Mouse (Mus musculus): ENCODE measurements around the gene Cep170. TPM values are rescaled to one million over a fixed set of nuclear protein-coding genes. Genes with fewer than 3 reads are reported as not detected.
A peak's percentile ranks its signal among the peaks of the same experiment; 100 is the strongest.

Cep170 gene
- total and polyA plus RNA-seq, 3 experiments = 2.5 to 124 (median 75.9) TPM

DNA sequence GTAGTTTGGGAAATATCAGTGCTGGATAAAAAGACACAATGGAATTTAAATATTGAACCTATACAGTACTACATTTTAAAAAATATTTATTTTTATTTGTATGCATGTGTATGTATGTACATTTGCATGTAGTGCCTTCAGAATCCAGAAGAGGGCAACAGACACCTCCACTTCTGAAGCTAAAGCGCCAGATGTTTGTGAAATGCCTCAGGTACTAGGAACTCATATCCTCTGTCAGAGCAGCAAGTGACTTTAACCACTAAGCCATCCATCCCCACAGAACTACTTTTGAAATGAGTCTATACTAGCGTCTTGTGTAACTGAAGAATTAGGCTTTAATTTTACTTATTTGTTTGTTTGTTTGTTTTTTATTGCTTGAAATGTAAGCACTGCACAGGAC lies 101.4 kb downstream of the Cep170 start:
- no peak for TF ChIP-seq POLR2AphosphoS5 (IDR thresholded peaks at IDR 0.05; ENCODE audit: insufficient replicate concordance, low read depth, low read length)
- TF ChIP-seq CTCF (IDR thresholded peaks at IDR 0.05; ENCODE audit: low read depth, low read length) = peak; percentile 34; the same call in 1 of the 2 replicates
- no peak for TF ChIP-seq GATA1 (IDR thresholded peaks at IDR 0.05; ENCODE audit: borderline replicate concordance, low read length)
- Histone ChIP-seq H3K9me3 (replicated peaks) (no peaks in the 10 kb centered on the region), H3K36me3 (replicated peaks) (no peaks in the 10 kb centered on the region), H3K4me1 (ENCODE audit: insufficient read depth, low read depth, low read length) (no peaks in the 10 kb centered on the region), H3K27me3 (ENCODE audit: insufficient read depth, low read length) (no peaks in the 10 kb centered on the region; the same call in 1 of the 2 replicates), H3K4me3 (ENCODE audit: low read depth, low read length) (no peak overlapping the region)
- peak; percentile 63 for ATAC-seq (ENCODE audit: extremely low read depth, insufficient number of reproducible peaks, low FRiP score, poor library complexity, severe bottlenecking)
- no peak for DNase-seq (ENCODE audit: low spot score)

GRCm38 (mm10) chr1:176700226-176700625 lies 113.6 kb downstream of the Cep170 start:
- no peaks in the 10 kb centered on the region for H3K27me3 ChIP-seq (ENCODE audit: insufficient read depth, low read length)
- no peak for ATAC-seq (ENCODE audit: extremely low read depth, insufficient number of reproducible peaks, low FRiP score, poor library complexity, severe bottlenecking)
- H3K9me3 ChIP-seq (replicated peaks) = no peaks in the 10 kb centered on the region
- H3K4me1 ChIP-seq (ENCODE audit: insufficient read depth, low read depth, low read length) = no peaks in the 10 kb centered on the region
- no peak for TF ChIP-seq GATA2 (IDR thresholded peaks at IDR 0.05; ENCODE audit: borderline replicate concordance, low read depth, low read length)
- no peak for TF ChIP-seq GATA1 (IDR thresholded peaks at IDR 0.05; ENCODE audit: borderline replicate concordance, low read length)
- TF ChIP-seq TAL1 (conservative IDR thresholded peaks at IDR 0.05; ENCODE audit: low read depth, low read length) = no peak
- no peak for TF ChIP-seq POLR2AphosphoS5 (IDR thresholded peaks at IDR 0.05; ENCODE audit: insufficient replicate concordance, low read depth, low read length)
- TF ChIP-seq CTCF (IDR thresholded peaks at IDR 0.05; ENCODE audit: low read depth, low read length) = no peak
- no peak overlapping the region for H3K4me3 ChIP-seq (ENCODE audit: low read depth, low read length)
- no peaks in the 10 kb centered on the region for H3K36me3 ChIP-seq (replicated peaks)
- DNase-seq (ENCODE audit: low spot score) = no peak

DNA sequence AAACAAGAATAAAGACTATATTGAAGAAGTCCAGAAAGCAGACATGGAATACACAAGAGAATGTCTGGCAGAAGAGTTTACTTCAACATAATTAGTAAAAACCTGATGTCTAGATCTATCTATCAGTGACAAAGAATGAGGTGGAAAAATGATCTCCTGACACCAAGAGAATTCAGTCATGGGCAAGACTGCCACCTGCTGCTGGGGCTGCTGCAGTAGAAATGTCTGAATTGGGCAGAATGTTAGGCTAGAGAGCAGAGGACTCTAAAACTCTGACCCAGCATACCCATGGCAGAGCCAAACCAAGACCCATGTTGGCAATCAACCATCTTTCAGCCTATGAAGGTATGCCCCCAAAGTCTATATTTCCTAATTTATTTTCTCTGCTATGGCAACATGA lies 114.1 kb downstream of the Cep170 start:
- H3K9me3 ChIP-seq (replicated peaks) = no peaks in the 10 kb centered on the region
- TF ChIP-seq POLR2AphosphoS5 (IDR thresholded peaks at IDR 0.05; ENCODE audit: insufficient replicate concordance, low read depth, low read length) (no peak), TAL1 (conservative IDR thresholded peaks at IDR 0.05; ENCODE audit: low read depth, low read length) (no peak), GATA2 (IDR thresholded peaks at IDR 0.05; ENCODE audit: borderline replicate concordance, low read depth, low read length) (no peak), CTCF (IDR thresholded peaks at IDR 0.05; ENCODE audit: low read depth, low read length) (no peak), GATA1 (IDR thresholded peaks at IDR 0.05; ENCODE audit: borderline replicate concordance, low read length) (no peak)
- no peak overlapping the region for H3K4me3 ChIP-seq (ENCODE audit: low read depth, low read length)
- no peaks in the 10 kb centered on the region for H3K36me3 ChIP-seq (replicated peaks)
- no peak for DNase-seq (ENCODE audit: low spot score)
- no peaks in the 10 kb centered on the region for H3K27me3 ChIP-seq (ENCODE audit: insufficient read depth, low read length)
- no peaks in the 10 kb centered on the region for H3K4me1 ChIP-seq (ENCODE audit: insufficient read depth, low read depth, low read length)
- ATAC-seq (ENCODE audit: extremely low read depth, insufficient number of reproducible peaks, low FRiP score, poor library complexity, severe bottlenecking) = no peak

DNA sequence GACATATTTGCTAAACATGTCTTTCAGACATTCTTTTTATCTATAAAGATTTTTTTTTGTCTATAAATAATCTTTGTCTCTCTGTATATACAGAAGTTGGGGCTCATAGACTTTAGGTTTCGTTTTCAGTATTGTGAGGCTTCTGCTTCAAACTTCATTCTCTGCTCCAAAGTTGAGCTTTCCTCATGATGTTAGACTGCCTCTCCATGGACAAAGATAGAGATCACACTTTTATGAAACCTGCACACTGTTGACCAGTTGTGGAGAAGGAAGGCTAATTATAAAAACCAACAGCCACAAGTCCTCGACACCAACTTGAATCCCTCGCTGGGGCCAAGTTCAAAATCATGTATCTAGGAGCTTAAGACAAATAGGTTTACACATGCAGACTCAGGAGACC lies 115.2 kb downstream of the Cep170 start:
- TF ChIP-seq CTCF (IDR thresholded peaks at IDR 0.05; ENCODE audit: low read depth, low read length) = no peak
- no peak for TF ChIP-seq GATA1 (IDR thresholded peaks at IDR 0.05; ENCODE audit: borderline replicate concordance, low read length)
- TF ChIP-seq GATA2 (IDR thresholded peaks at IDR 0.05; ENCODE audit: borderline replicate concordance, low read depth, low read length) = no peak
- TF ChIP-seq TAL1 (conservative IDR thresholded peaks at IDR 0.05; ENCODE audit: low read depth, low read length) = no peak
- no peak for TF ChIP-seq POLR2AphosphoS5 (IDR thresholded peaks at IDR 0.05; ENCODE audit: insufficient replicate concordance, low read depth, low read length)
- DNase-seq (ENCODE audit: low spot score) (no peak), ATAC-seq (ENCODE audit: extremely low read depth, insufficient number of reproducible peaks, low FRiP score, poor library complexity, severe bottlenecking) (no peak)
- Histone ChIP-seq H3K9me3 (replicated peaks) (no peaks in the 10 kb centered on the region), H3K4me3 (ENCODE audit: low read depth, low read length) (no peak overlapping the region), H3K4me1 (ENCODE audit: insufficient read depth, low read depth, low read length) (no peaks in the 10 kb centered on the region), H3K36me3 (replicated peaks) (no peaks in the 10 kb centered on the region), H3K27me3 (ENCODE audit: insufficient read depth, low read length) (no peaks in the 10 kb centered on the region)

GRCm38 (mm10) chr1:176697091-176697490 lies 116.8 kb downstream of the Cep170 start:
- no peaks in the 10 kb centered on the region for H3K4me1 ChIP-seq (ENCODE audit: insufficient read depth, low read depth, low read length)
- DNase-seq (ENCODE audit: low spot score) (no peak), ATAC-seq (ENCODE audit: extremely low read depth, insufficient number of reproducible peaks, low FRiP score, poor library complexity, severe bottlenecking) (peak; percentile 49; the same call in 1 of the 2 replicates)
- no peaks in the 10 kb centered on the region for H3K9me3 ChIP-seq (replicated peaks)
- TF ChIP-seq GATA2 (IDR thresholded peaks at IDR 0.05; ENCODE audit: borderline replicate concordance, low read depth, low read length) = no peak
- TF ChIP-seq CTCF (IDR thresholded peaks at IDR 0.05; ENCODE audit: low read depth, low read length) = no peak
- no peak for TF ChIP-seq POLR2AphosphoS5 (IDR thresholded peaks at IDR 0.05; ENCODE audit: insufficient replicate concordance, low read depth, low read length)
- TF ChIP-seq TAL1 (conservative IDR thresholded peaks at IDR 0.05; ENCODE audit: low read depth, low read length) = no peak
- no peak for TF ChIP-seq GATA1 (IDR thresholded peaks at IDR 0.05; ENCODE audit: borderline replicate concordance, low read length)
- no peaks in the 10 kb centered on the region for H3K27me3 ChIP-seq (ENCODE audit: insufficient read depth, low read length)
- H3K4me3 ChIP-seq (ENCODE audit: low read depth, low read length) = no peak overlapping the region
- no peaks in the 10 kb centered on the region for H3K36me3 ChIP-seq (replicated peaks)

DNA sequence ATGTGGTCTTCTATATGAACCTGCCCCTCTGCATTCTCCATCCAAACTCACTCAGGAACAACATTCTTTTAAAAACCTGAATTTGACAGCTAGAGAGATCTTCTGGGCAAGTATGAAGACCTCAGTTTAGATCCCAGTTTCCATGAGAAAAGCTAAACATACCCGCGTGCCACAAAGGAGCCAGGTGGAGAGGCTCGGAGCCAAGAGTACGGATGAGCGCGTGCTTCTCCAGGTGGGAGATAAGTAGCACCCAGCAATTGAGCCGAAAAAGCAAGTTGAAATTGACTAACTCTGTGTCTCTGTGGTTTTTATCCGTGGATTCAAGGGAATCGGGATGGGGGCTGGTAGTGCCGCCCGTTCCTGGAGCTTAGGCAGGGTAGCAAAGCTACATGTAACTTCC lies 122.8 kb downstream of the Cep170 start:
- Histone ChIP-seq H3K27me3 (ENCODE audit: insufficient read depth, low read length) (no peaks in the 10 kb centered on the region), H3K9me3 (replicated peaks) (no peaks in the 10 kb centered on the region), H3K4me1 (ENCODE audit: insufficient read depth, low read depth, low read length) (no peaks in the 10 kb centered on the region), H3K36me3 (replicated peaks) (no peaks in the 10 kb centered on the region), H3K4me3 (ENCODE audit: low read depth, low read length) (no peak overlapping the region)
- no peak for ATAC-seq (ENCODE audit: extremely low read depth, insufficient number of reproducible peaks, low FRiP score, poor library complexity, severe bottlenecking)
- TF ChIP-seq GATA2 (IDR thresholded peaks at IDR 0.05; ENCODE audit: borderline replicate concordance, low read depth, low read length) (no peak), POLR2AphosphoS5 (IDR thresholded peaks at IDR 0.05; ENCODE audit: insufficient replicate concordance, low read depth, low read length) (no peak), CTCF (IDR thresholded peaks at IDR 0.05; ENCODE audit: low read depth, low read length) (no peak), GATA1 (IDR thresholded peaks at IDR 0.05; ENCODE audit: borderline replicate concordance, low read length) (no peak), TAL1 (conservative IDR thresholded peaks at IDR 0.05; ENCODE audit: low read depth, low read length) (no peak)
- no peak for DNase-seq (ENCODE audit: low spot score)
